Mouse (Mus musculus): ENCODE measurements around the gene Ajuba.
"Not testable (repeated sequence)": the region's sequence is repeated elsewhere in the genome, so short reads cannot be mapped to it uniquely, and the experiment has no call there.

The Ajuba gene

DNA sequence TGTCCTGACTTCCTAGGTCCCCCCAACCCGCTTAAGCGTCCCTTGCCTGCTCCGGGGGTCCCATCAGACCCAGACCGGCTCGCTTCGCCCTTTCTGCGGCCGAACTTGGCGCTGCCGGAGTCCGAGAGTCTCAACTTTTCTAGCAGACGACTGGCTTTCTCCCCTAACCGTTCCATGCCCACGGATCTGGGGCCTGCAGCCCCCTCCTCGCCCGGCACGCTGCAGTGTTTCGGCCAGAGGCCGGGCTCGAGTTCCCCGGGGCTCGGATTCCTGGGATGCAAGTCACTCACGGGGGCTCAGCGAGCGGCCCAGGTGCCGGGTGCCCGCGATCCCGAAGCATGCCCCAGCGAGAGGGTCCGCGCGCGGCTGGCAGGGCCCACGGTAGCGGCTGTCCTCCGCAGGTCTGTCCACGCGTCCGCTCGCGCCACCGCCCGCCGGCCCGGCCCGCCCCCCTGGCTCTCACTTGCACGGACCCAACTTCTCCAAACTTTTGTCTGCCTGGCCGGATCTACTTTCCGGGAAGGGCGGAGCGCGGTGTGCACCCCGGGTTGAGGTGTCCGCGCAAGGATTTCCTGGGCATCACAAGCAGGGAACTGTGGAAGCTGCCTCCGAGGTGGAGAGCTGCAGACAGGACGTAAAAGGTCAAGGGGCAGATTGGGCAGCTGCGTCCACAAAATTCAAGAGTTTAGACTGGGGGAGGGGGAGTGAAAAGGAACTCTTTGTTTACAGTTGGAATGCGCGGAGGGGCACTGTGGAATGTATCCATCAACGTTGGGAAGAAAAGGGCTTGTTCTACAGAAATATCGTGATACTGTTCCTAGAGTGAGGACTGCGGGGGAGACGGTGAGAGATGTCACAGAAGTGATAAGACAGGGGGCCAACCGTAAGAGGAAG is at the start of gene Ajuba:
TSS of gene Ajuba (minus strand) at position 470 of the 894 bp plus-strand sequence.
- DNase-seq = peak; percentile 53 to 68

DNA sequence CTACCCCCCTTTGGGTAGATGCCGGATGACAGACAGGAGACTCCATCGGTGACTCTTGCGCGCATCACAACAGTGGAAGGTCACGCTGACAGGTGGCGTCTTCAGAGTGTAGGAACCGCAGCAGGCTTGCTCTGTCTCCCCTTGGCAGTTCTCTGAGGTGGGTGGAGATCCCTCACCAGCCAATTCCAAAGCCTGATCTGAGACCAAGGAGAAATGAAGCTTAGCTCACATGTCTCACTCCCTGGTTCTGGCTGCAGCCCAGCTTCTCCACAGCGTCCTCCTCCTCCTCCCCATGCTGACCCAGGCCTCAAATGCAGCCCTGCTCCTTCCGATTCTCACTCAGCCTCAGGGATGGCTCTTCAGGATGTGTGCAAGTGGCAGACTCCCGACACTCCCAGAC is 47.6 kb upstream of the Ajuba start:
- DNase-seq = no peak

DNA sequence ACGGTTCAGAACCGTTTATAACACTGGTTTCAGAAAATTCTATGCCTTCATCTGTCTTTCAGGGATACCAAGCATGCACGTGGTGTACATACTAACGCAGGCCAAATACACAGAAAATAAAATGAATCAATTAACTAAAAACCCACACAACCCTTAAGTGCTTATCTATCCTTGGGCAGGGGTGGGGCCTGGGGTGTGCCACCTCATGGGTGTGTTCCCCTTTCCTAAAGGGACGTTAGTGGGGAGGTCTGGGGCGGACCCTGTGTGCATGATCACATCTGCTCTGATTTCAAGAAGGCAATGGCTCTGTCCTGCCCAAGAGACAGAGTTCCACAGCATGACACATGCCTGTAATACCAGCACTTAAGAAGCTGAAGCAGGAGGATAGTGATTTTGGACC is 46.0 kb upstream of the Ajuba start:
- DNase-seq = no peak

DNA sequence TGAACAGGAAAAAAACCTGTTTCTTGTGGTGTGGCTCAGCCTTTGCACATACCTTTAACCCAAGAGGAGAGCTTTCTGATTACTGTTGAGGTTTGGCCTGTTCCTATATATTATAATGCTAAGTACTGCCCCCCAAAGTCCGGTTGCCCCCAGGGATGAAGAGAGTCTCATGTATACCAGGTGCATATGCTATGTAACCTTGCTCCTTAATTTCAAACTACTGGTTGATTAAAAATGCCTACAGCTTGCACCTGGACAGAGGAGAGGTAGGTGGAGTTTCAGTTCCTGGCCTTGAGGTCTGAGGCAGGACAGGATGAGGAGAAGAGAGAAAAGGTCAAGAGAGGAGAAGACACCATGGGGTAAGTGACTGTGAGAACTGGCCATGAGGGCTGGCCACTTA is 43.8 kb upstream of the Ajuba start, which contains the start of gene Psmb11:
TSS of gene Psmb11 (plus strand) at position 301 of the 400 bp plus-strand sequence.
- DNase-seq = no peak

DNA sequence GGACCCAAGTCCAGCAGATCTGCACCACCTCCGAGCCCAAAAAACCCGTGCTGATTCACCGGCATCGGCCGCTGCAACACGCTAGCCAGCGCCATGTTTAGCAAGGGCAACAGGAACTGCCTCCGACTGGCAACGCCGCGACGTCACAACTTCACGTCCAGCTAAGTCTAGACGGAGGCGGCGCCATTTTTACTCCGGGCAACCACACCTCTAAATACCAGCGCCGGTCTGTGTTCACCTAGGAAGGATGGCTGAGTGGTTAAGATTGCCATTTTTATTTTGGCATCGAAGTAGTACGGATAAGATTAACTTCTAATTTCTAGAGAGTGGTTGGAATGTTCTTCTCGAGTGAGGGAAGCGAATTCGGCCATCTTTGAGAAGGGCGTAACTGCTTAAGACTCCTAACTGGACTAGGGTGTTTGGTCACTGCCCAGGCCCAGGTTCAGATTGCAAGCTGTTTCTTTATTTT is 40.6 kb upstream of the Ajuba start, which contains the start of gene Psmb5:
TSS of gene Psmb5 (minus strand) at position 126 of the 469 bp plus-strand sequence.
- DNase-seq = peak; percentile 91 to 93

DNA sequence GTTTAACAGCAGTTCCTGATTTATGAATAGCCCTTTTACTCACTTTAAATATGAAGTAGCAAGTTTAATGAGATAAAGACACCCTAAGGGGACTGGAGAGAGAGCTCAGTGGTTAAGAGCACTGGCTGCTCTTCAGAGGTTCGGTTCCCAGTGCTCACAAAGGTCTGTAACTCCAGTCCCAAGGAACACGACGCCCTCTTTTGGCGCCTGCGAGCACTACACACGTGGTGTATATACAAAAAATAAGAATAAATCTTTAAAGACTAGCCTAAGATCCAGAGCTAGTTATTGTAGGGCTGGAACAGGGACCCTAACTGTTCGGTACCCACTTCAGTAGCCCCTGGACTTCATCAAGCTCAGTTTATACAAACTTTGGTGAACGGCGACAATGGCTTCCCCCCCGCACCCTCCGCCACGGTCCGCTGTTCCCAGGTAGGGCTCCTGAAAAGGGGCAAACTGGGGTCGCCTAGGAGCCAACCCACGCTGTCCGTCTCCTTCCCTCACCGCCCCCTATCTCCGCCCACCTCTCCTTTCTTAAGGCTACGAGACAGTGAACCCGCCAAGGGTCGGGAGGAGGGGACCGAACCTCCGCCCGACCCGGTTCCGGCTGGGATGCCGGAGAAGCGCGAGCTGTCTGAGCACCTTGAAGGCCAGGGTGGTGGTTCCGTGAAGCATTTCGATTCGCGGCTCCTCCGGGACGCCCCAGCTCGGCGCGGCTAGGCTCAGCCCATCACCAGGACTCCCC is 40.0 kb upstream of the Ajuba start:
- no peak for DNase-seq

DNA sequence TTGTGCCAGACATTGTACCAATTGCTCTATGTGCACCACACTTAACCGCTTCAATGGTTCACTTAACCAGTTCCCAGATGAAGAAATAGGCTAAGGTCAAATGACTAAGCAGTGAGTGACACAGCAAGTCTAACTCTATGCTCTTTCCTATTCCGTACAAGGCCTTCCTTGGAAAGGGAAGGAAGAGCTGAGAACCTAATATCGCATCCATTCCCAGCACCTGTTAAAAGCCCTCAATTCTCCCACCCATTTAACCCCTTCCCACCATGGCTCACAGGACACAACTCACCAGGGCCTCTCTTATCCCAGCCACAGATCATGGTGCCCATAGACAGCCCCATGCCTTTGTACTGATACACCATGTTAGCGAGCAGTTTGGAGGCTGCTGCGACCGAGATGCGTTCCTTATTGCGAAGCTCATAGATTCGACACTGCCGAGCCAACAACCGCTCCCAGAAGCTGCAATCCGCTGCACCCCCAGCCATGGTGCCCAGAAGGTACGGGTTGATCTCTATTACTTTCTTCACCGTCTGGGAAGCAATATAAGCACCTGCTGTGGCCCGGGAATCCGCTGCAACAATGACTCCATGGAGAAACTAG is 39.0 kb upstream of the Ajuba start:
- DNase-seq = no peak

DNA sequence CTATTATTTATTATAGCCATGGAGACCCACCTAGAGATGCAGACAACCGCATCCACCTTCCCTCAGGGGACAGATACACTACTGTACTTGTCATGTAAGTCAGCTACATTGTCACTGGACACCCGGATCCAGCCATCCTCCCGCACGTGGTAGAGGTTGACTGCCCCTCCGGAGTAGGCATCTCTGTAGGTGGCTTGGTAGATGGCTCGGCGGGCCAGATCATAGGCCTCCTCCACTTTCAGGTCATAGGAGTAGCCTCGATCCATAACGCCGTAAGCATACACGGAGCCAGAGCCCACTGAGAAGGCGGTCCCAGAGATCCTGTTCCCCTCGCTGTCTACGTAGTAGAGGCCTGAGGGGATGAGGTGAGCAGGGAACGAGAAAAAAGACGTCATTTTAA is 36.8 kb upstream of the Ajuba start:
- not testable (repeated sequence) for DNase-seq

DNA sequence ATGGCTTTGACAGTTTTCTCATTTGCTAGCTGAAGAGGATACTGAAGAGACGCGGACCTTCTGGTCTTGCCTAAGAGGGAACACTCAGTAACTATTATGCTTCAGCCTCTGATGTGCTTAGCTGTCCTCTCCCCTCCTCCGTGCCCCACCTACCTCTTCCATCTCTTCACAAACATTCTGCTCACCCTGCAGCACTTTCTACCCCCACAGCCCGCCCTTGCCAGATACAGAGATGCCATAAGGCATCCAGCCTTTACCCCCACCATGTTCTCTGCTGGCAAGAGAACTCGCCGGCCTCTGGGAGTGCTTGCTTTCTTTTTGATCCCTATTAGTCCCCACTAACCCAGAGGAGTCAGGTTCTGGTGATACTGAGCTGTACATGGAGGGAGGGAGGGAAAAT is 33.3 kb upstream of the Ajuba start:
- DNase-seq = no peak

DNA sequence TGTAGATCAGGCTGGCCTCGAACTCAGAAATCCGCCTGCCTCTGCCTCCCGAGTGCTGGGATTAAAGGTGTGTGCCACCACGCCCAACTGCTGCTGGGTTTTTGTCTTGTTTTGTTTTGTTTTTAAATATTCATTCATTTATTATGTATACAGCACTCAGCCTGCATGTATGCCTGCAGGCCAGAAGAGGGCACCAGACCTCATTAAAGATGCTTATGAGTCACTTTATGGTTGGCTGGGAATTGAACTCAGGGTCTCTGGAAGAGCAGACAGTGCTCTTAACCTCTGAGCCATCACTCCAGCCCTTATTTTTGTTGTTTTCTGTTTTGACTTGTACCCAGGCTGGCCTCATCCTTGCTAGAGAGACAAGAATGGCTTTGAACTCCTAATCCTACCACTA is 32.6 kb upstream of the Ajuba start:
- DNase-seq = peak in 1 of 2 experiments; percentile 50

DNA sequence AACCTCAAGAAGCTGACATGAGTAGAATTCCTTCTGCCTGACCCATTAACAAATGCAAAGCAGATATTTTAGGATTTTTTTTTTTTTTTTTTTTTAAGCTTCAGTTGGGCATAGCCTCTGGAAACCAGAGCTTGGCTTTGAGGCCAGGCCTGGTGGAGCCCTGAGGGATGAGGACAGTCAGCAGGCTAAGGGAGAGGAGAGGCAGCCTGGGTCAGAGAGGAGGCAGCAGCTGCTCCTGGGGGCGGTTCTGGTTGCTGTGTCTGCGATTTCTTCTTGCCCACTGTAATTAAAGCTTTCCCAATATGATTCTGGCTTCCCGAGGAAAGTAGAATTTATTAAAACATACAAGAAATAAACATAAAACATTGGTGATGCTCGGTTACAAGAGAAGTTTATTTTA is 31.9 kb upstream of the Ajuba start:
- DNase-seq = no peak

DNA sequence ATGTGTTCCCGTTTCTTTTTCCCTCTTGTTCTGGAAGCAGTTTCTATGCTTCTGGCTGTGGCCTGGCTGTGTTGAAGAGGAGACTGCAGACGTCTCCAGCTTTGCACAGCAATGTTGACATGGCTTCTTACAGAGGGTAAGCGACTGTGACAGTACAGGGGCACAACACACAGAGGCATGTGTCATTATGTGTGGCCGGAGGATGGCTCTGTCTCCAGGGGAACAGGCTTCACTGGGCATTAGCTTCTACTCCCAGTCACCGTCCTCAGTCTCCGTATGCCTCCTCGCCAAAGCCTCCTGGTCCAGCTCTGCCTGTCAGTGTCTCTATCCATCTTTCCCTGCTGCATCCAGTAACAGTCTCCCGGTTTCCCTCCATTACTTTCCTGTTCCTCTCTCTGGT is 29.9 kb upstream of the Ajuba start:
- DNase-seq = no peak

DNA sequence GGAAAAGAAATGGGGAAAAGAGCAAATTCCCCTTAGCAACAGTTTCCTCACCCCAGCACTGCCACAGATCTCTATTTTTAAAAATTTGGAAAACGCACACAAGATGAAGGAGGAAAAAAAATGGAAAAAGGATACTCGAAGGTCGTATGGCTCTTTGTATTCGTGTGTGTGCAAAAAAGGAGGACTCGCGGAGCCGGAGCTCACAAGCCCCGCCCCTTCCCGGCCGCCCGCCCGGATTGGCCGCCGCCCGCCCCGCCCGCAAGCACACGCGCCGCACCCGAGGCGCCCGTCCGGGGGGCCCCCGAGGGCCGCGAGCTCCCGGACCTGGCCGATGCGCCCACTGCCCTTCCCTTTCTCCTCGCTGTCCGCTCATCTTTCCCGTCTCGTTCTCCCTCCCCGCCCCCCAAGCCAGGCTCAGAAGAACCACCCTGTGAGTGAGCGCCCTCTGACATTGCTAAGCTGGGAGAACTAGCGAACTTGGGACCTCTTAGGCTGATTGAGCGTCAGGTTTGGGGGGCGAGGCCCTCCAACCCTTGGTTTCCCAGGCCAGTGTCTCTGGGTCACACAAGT is 28.5 kb upstream of the Ajuba start, which contains the start of gene 4931414P19Rik:
TSS of gene 4931414P19Rik (minus strand) at position 242 of the 570 bp plus-strand sequence.
- DNase-seq = peak; percentile 87 to 95

DNA sequence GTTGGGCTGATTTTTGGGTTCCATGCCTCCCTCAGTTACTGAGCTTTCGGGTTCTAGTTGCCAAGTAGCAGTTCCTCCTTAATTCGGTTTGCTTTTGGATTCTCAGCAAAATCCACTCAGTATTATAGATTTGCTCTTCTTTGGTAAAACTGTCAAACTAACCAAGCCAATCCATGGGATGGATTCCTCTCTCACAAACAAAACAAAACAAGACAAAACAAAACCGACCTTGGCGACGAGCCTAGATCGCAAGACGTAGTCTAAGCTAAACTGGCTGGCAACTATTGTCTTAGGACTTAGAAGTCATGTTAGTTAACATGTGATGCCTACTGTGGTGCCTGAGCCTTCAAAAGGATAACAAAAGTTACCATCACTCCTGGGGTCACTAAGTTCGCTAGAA is 26.3 kb upstream of the Ajuba start:
- DNase-seq = peak in 1 of 2 experiments; percentile 48

DNA sequence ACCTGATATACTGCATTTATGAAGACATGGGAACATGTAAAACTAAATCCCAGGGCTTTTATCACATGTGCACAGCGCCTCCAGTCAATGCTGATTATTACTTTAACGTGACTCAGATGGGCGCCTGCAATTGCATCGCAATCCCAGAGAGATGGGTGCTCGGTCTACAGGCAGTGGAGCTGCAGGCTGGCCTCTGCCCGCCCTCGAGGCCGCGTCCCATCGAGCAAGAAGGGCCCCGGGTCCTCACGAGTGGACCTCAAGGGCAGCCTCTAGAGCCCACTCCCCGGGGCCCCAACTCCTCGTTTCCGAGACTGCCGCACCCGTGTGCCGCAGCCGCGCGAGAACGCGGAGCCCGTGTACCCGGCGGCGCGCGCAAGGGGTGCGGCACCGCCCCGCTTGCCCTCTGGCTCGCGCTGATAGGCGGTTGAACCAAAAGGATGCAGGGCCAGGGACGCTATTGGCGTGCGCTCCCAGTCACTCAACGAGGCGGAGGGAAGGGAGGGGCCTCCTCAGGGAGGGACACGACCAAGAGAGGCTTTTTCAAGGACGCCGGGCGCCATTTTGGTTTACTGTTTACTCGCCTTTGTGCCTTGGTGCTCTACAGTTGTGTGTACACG is 25.8 kb upstream of the Ajuba start:
- peak; percentile 95 to 98 for DNase-seq

DNA sequence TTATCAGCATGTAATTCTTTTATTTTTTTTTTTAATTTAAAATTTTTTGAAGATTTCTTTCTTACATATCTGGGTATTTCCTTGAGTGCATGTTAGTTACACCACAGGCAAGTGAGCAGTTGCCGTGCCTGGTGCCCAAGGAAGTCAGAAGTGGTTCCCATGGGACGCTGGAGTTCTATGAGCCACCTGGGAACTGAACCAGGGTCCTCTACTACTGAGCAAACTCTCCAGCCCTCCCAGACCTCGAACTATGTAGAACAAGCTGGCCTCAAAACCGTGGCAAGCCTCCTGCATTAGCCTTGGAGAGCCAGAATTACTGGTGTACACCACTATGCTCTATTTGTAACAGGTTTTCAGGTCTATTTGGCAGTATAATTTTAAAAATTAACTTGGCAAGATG is 25.3 kb upstream of the Ajuba start:
- peak; percentile 34 to 46 for DNase-seq

DNA sequence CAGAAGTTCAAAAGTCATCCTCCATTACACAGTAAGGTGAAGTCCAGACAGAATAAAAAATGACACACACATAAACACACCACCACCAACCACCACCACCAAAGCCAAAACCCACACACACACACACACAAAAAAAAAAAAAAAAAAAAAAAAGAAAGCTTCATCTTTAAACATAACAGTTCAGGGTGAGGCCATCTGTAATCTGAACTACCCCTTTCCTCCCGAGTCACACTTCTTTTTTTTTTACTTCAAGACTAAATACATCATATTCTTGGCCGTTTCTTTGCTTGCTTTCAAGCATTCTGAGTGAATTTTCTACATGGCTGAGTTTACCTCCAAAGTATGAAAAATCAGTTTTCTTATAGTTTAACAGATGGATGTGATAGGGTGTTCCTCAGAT is 24.2 kb upstream of the Ajuba start:
- DNase-seq = no peak

DNA sequence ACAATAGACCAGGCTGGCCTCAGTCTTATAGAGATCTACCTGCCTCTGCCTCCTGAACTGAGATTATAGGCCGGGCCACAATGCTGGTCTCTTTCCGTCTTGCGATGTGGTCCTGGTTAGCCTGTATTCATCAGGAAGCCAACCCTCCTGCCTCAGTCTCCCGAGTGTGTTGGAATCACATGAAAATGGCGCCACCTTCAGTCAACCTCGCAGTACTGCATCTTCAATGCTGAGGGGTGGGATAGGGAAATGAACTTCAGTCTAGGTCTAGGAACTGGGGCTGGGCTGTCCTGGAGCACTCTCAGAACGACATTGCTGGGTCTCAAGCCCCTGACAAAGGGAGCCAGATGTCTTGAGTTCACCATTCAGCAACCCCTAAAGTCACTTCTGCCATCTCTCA is 19.7 kb upstream of the Ajuba start:
- no peak for DNase-seq

DNA sequence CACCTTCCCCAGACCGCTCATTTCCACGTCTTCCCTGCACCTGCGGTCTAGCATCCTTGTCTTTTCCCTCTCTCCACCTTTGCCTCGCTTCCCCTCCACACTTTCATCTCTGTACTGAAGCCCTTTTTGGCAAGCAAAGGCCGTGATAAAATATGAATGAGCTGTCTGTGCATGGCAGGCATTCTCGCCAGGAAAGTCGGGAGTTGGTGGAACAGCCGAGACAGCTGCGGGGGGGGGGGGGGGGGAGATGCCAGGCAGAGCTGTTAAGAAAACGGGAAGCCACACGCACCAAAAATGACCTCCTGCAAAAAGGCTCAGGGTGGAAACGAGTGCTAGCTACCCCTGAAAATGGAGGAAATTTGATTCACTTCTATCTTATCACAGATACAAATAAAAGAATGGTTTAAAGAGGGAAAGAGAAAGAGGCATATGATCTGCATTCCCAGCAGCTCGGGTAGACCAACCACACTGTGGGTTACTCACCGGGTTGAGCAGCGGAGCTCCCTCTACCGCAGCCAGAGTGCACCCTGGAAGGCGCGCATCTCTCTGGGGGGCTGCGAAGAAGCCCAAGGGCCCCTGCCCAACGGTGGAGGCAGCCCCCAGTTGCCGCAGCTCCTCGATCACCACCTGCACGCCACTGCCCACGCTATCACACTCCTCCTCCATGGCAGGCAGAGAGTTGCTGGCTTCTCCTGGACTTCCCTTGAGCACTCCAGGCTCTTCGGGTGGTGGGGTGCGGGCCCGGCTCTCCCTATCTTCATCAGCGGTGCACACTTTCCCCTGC is 17.5 kb upstream of the Ajuba start:
- DNase-seq = no peak

DNA sequence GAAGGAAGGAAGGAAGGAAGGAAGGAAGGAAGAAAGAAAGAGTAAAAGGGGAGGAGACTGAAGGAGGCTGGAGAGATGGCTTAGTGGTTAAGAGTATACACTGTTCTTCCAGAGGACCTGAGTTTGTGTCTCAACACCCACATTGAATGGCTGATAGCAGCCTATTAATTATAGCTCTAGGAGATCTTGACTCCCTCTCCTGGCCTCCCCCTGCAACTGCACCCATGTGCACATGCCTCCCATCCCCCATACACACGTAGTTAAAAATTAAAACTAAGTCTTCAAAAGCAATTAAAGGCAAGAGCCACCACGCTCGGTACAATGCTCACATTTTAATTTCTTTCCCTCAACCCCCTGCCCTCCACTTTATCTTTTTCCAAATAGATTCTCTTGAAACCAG is 16.7 kb upstream of the Ajuba start:
- no peak for DNase-seq

DNA sequence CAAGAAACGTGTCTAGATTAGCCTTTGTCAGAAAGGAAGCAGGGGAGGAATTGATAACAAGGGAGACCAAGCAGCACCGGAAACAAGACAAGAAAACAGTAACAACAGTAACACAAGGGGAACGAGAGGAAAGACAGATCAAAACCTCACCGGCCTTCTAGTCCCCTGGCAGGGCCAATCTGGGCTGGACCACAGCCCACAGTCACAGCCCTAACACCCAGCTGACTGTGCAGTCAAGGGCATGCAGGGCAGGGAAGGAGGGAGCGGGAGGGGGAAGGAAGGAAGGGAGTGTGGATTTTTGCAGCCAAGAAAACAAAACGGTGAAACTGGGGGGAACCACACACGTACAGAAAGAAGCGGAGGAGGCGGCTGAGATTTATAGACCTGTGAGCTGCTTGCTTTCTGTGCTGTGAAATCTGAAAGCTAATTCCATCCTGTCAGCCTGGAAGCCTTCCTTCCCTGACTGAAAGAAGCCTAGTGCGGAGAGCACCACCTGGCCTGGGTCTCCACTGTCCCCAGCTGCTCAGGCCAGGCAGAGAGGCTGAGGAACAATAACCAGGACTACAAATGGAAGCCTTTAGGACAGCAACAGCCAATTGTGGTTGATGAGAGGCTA is 15.1 kb upstream of the Ajuba start:
- peak in 1 of 2 experiments; percentile 27 for DNase-seq

All from cerebellum, postnatal 25 days (tissue).